Mouse (Mus musculus): Measurements from ENCODE around the gene Grm7.

The Grm7 gene

GRCm38 (mm10) chr6:111587572-111587971 lies 942.2 kb downstream of the Grm7 start:
- DNase-seq, result no peak

GRCm38 (mm10) chr6:111601892-111602654 lies 956.7 kb downstream of the Grm7 start:
- DNase-seq, result no peak

GRCm38 (mm10) chr6:111610396-111610795 lies 965.0 kb downstream of the Grm7 start:
- DNase-seq, result no peak

- DNase-seq, result no peak
Observed at GRCm38 (mm10) chr6:111613834-111614233, 968.5 kb downstream of the Grm7 start.
